Comparison of ENCODE assay signal across 22 mouse cellular contexts in genomic region chr2:85002575-85002974, GRCm38 (mm10). TPM values are rescaled to one million over a fixed set of nuclear protein-coding genes. Genes with fewer than 3 reads are reported as not detected.
"Had no signal": no experiment of that assay in that cellular context is flagged by ENCODE, and none has a peak within 500 bp of the region (broad histone marks: within the 10 kb centered on the region; RNA-seq: fewer than 3 reads in every experiment).

No protein-coding gene starts in this region.

- H3K4me1 ChIP-seq: limb, embryonic 10.5 days; megakaryocyte, embryonic 14.5 days; midbrain, embryonic 12.5 days; neural tube, embryonic 13.5 days had no signal

- H3K27me3 ChIP-seq: lung, embryonic 15.5 days; midbrain, embryonic 12.5 days; neural tube, embryonic 13.5 days had no signal

- H3K4me3 ChIP-seq: limb, embryonic 10.5 days; liver, embryonic 12.5 days; lung, embryonic 15.5 days; megakaryocyte, embryonic 14.5 days; midbrain, embryonic 12.5 days; neural tube, embryonic 13.5 days had no signal

- H3K4me2 ChIP-seq: liver, embryonic 12.5 days; lung, embryonic 15.5 days; midbrain, embryonic 12.5 days; neural tube, embryonic 13.5 days had no signal

- ATAC-seq: liver, embryonic 12.5 days; liver, postnatal 0 days; midbrain, embryonic 16.5 days had no signal

- H3K9me3 ChIP-seq: limb, embryonic 10.5 days; liver, embryonic 12.5 days; lung, embryonic 15.5 days; megakaryocyte, embryonic 14.5 days; midbrain, embryonic 12.5 days; neural tube, embryonic 13.5 days had no signal

- H3K9ac ChIP-seq: liver, embryonic 12.5 days; liver, postnatal 0 days; lung, embryonic 15.5 days; midbrain, embryonic 12.5 days; neural tube, embryonic 13.5 days had no signal

- DNase-seq: liver, postnatal 0 days; lung, postnatal 14 days; retina, postnatal 1 day; right cerebral cortex, postnatal 4 days; spleen, adult 18-20 months; thymus, adult 18-20 months; thymus, postnatal 14 days had no signal

- H3K36me3 ChIP-seq: limb, embryonic 10.5 days; liver, embryonic 12.5 days; lung, embryonic 15.5 days; midbrain, embryonic 12.5 days; neural tube, embryonic 13.5 days had no signal

- H3K27ac ChIP-seq: limb, embryonic 10.5 days; liver, embryonic 12.5 days; macrophage; midbrain, embryonic 12.5 days; neural tube, embryonic 13.5 days had no signal

RNA-seq across cellular contexts. Expression of gene Prg3, which starts 14.6 kb away (rescaled TPM):
- total RNA-seq: layer of hippocampus, adult 8-10 months; layer of hippocampus, postnatal 14 days; left cerebral cortex, adult 18-20 months; left cerebral cortex, postnatal 14 days had no signal
- polyA plus RNA-seq: large intestine, adult 2 months; limb, embryonic 14.5 days; lung, embryonic 15.5 days; macrophage; midbrain, embryonic 12.5 days; midbrain, embryonic 16.5 days; neural tube, embryonic 13.5 days; stomach, embryonic 14.5 days had no signal

RNA-seq across cellular contexts. Expression of gene Prg2, which starts 22.3 kb away (rescaled TPM):
- total RNA-seq: layer of hippocampus, adult 8-10 months; layer of hippocampus, postnatal 14 days; left cerebral cortex, adult 18-20 months; left cerebral cortex, postnatal 14 days had no signal
- polyA plus RNA-seq: midbrain, embryonic 12.5 days; midbrain, embryonic 16.5 days; stomach, embryonic 14.5 days had no signal

RNA-seq across cellular contexts. Expression of gene P2rx3, which starts 34.7 kb away (rescaled TPM):
- polyA plus RNA-seq: macrophage had no signal
